Mouse (Mus musculus): ENCODE data around the gene Usp33.

Usp33 gene

DNA sequence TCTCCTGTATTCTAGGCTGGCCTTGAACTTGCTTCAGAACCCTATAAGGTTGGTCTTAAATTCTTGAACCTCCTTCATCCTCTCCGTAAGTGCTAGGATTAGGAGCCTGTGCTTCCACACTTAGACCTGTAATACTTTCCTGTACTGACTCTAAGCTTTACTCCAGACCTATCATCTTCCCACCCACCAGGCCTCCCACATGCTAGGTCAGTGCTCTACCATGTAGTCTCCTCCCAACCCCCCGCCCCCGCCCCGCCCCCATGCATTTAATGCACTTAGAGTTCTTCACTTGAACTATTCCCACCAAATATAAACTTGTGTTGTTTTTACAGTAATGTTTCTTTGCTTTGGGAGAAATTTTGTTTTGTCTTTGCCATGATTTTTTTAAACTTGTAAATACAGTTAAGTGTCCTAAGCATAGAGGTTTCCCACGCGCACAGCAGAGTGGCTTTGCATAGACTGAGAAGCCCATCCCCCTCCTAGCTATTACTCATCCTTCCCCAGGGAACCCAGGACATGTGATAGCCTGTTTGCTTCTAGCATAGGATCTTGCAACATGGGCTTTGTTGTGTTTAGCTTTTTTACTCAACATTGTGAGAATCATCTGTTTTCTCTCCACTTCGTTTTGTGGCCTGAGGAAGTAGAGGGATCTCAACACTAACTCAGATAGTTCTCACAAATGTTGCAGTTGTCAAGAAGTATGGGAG is 55.8 kb downstream of the Usp33 start:
- DNase-seq (ENCODE audit: low spot score) = no peak

- DNase-seq (ENCODE audit: low spot score) = no peak
Measured at GRCm38 (mm10) chr3:152402671-152403066, 56.4 kb downstream of the Usp33 start.

DNA sequence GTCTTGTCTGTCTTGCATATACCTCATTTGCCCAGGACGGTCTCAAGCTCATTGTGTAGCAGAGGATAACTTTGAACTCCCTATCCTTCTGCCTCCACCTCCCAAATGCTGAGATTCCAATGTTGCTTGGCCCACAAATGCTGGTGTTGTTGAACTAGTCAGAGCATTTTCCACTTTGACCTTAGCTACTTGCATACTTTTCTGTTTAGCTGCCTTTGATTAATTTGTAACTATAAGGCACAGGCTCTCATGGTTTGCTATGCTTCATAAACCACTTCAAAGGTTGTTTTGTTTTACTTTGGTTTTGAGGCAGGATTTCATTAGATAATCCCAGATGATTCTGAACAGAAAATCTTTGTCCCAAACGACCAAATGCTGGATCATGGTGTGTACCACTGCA is 57.5 kb downstream of the Usp33 start:
- DNase-seq (ENCODE audit: low spot score) = no peak

GRCm38 (mm10) chr3:152405420-152405819 is 59.1 kb downstream of the Usp33 start:
- DNase-seq (ENCODE audit: low spot score) = no peak

GRCm38 (mm10) chr3:152405978-152406640 is 59.8 kb downstream of the Usp33 start:
- no peak for DNase-seq (ENCODE audit: low spot score)

GRCm38 (mm10) chr3:152410980-152411551 is 64.8 kb downstream of the Usp33 start:
- no peak for DNase-seq (ENCODE audit: low spot score)

- DNase-seq (ENCODE audit: low spot score) = no peak
Measured at GRCm38 (mm10) chr3:152412362-152412761, 66.1 kb downstream of the Usp33 start.

DNA sequence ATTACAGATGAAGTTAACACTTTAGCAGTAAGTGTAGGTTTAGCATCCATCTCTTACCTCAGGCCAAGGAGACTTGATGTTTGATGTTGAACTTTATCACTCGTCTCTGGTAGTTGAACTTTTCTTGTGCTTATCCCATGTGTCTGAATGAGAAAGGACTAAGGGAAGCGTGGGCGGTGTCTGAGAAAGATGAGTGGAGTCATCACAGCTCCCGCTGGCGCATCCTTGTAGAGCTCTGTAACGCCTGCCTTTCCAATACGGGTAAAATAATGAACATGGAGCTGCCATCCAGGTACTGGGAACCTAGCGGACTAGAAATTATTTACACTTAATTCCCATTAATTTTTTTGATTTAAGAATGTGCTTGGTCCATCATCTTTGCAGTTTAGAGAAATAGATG is 82.6 kb downstream of the Usp33 start:
- DNase-seq (ENCODE audit: low spot score) = no peak

- no peak for DNase-seq (ENCODE audit: low spot score)
Measured at GRCm38 (mm10) chr3:152432677-152433076, 86.4 kb downstream of the Usp33 start.

- DNase-seq (ENCODE audit: low spot score) = no peak
Measured at GRCm38 (mm10) chr3:152435590-152435989, 89.3 kb downstream of the Usp33 start.

- no peak for DNase-seq (ENCODE audit: low spot score)
Measured at GRCm38 (mm10) chr3:152438068-152438467, 91.8 kb downstream of the Usp33 start.

DNA sequence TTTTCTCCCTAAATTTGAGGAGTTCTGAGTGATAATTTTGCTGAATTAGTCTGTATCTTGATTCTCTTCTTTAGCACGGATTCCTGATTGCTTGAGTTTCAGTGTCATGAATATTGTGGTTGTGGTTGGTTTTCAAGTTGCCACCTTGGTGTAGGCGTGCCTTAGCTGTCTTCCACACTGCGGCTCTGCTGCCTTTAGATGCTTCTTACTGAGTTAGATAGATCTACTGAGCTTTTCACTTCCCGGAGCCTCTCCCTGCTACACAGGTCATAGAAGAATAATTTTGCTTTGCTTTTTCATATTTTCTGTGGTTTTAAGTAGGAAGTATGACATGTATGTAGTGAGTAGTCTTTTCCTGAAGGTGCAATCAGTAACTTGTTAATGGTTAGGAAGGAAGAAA is 96.5 kb downstream of the Usp33 start:
- no peak for DNase-seq (ENCODE audit: low spot score)
